Mouse (Mus musculus): Measurements from ENCODE around the gene Peli2.

Peli2 gene

GRCm38 (mm10) chr14:48212839-48213238 lies 92.2 kb downstream of the Peli2 start:
- intact Hi-C loops (cut with DNase I) = no loop called here

GRCm38 (mm10) chr14:48213593-48213992 lies 93.0 kb downstream of the Peli2 start:
- intact Hi-C loops (cut with DNase I) = no loop called here

- intact Hi-C loops (cut with DNase I) = no loop called here
Observed at GRCm38 (mm10) chr14:48222051-48222450, 101.4 kb downstream of the Peli2 start.

GRCm38 (mm10) chr14:48222684-48223083 lies 102.1 kb downstream of the Peli2 start:
- intact Hi-C loops (cut with DNase I) = no loop called here

- intact Hi-C loops (cut with DNase I) = no loop called here
Observed at GRCm38 (mm10) chr14:48224203-48224602, 103.6 kb downstream of the Peli2 start.

- intact Hi-C loops (cut with DNase I) = no loop called here
Observed at GRCm38 (mm10) chr14:48224861-48225300, 104.3 kb downstream of the Peli2 start.

GRCm38 (mm10) chr14:48225810-48226446 lies 105.3 kb downstream of the Peli2 start:
- intact Hi-C loops (cut with DNase I) = no loop called here

- intact Hi-C loops (cut with DNase I) = no loop called here
Observed at GRCm38 (mm10) chr14:48226759-48227158, 106.1 kb downstream of the Peli2 start.

GRCm38 (mm10) chr14:48234785-48235519 lies 114.3 kb downstream of the Peli2 start:
- intact Hi-C loops (cut with DNase I) = no loop called here

GRCm38 (mm10) chr14:48241335-48241734 lies 120.7 kb downstream of the Peli2 start:
- intact Hi-C loops (cut with DNase I) = no loop called here

GRCm38 (mm10) chr14:48246236-48246635 lies 125.6 kb downstream of the Peli2 start:
- intact Hi-C loops (cut with DNase I) = no loop called here

- intact Hi-C loops (cut with DNase I) = no loop called here
Observed at GRCm38 (mm10) chr14:48246963-48247362, 126.3 kb downstream of the Peli2 start.

GRCm38 (mm10) chr14:48249459-48249858 lies 128.8 kb downstream of the Peli2 start:
- intact Hi-C loops (cut with DNase I) = no loop called here

- intact Hi-C loops (cut with DNase I) = no loop called here
Observed at GRCm38 (mm10) chr14:48249909-48250308, 129.3 kb downstream of the Peli2 start.

GRCm38 (mm10) chr14:48251381-48251979 lies 130.9 kb downstream of the Peli2 start:
- intact Hi-C loops (cut with DNase I) = no loop called here

- intact Hi-C loops (cut with DNase I) = no loop called here
Observed at GRCm38 (mm10) chr14:48253183-48253582, 132.6 kb downstream of the Peli2 start.

GRCm38 (mm10) chr14:48254696-48255095 lies 134.1 kb downstream of the Peli2 start:
- intact Hi-C loops (cut with DNase I) = no loop called here

- intact Hi-C loops (cut with DNase I) = no loop called here
Observed at GRCm38 (mm10) chr14:48255290-48255689, 134.7 kb downstream of the Peli2 start.

- intact Hi-C loops (cut with DNase I) = no loop called here
Observed at GRCm38 (mm10) chr14:48257759-48258158, 137.1 kb downstream of the Peli2 start.

- intact Hi-C loops (cut with DNase I) = no loop called here
Observed at GRCm38 (mm10) chr14:48258696-48259366, 138.2 kb downstream of the Peli2 start.

GRCm38 (mm10) chr14:48263146-48263545 lies 142.5 kb downstream of the Peli2 start:
- intact Hi-C loops (cut with DNase I) = no loop called here

- intact Hi-C loops (cut with DNase I) = no loop called here
Observed at GRCm38 (mm10) chr14:48266710-48267109, 146.1 kb downstream of the Peli2 start.
